Mouse (Mus musculus) heart, adult 18-20 months (tissue): Measurements from ENCODE around the gene Skor1. TPM values are rescaled to one million over a fixed set of nuclear protein-coding genes. Genes with fewer than 3 reads are reported as not detected.

Source experiments
- DNase-seq, 2 experiments: peaks; one replicate each; pipeline ENCODE4 v3.0.0; 2021 to 2022; ENCODE audit warnings: mixed read lengths in 1 of 2
- total RNA-seq, 2 experiments: library from RNA; stranded (reverse); gene quantifications; 2 replicates each; pipeline ENCODE4 v1.2.3; 2021

Skor1 gene
- total RNA-seq, 2 experiments from 2014 or later = not detected

DNA sequence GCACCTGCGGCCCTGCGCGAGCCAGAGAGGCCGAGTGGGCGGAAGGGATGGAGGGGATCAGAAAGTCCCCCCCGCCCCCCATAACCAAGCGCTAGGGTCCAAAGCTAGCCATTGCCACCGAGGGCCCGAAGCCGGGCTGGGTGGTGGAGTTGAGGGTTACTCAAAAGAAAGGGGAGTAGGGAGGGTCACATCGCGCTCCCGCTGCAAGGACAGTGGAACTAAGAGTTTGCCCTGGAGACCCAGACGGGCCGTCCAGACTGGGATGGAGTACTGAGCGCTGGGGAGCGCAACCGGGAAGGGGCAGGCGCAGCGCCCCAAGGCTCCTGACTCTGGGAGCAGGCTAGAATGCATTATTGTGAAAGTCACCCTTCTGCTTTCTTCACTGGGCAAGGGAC lies 608 bp upstream of the Skor1 start:
- DNase-seq = no peak

DNA sequence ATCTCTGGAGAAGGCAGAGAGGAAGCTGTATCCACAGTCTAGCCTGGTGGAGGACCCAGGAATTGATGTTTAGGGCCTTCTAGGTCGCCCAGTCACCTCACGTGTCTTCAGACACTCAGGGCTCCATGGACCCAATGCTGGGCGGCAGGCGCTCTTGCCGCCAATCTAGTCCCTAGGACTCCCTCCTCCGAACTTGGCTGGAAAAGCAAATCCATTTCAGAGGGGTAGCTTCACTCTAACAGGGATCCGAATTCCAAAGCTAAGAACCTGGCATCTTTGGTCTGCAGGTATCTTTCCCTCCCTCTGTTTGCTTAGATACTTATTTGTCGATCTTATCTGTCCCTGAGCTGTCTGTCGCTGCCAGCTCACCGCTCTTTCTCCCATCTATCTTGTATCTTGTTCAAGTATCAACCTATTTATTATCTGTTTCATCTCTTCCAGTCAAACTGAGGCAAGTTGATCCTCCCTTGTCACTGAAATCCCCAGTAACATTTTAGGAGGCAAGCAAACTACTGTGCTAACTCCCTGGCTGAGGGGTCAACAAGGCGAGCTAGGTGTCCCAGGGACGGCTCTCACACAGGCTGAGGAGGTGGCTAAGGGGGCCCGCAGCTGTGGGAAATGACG lies 863 bp downstream of the Skor1 start:
- no peak for DNase-seq

DNA sequence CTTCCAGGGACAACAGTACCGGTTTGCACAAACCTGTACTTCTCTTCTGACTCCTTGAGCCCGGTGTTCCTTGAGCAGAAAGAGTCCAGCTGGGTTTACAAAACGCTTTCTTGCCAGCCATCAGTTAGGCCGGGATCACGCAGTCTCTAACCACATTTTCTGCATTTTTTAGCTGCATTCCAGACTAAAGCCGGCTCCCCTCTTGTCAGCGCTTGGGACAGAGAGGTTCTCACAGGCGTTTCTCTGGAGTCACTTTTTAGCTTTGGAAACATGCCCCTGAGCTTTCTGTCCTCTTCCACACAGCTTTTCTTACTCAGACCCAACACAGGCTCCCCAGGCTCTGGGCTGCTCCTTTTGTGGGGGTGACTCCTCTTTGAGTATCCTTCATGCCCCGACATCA lies 1.5 kb downstream of the Skor1 start:
- no peak for DNase-seq

DNA sequence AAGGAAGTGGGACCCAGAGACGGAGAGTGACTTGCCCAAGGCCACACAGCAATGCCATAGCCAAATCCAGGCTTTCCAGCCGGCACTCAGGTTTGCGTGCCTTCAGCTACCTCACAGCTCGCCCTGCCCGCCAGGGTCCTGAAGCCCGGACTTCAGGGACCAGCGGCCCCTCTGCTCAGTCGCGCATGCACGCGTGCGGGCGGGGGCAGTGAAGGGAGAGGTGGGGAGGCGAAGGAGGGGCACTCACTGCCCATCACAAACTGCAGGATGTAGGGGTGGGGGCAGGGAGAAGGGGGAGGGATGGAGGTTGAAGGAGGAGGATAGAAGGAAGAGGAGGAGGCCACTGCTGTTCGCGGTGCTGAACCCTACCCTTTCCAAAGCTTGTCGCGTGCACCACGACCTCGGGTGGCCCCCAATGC lies 1.9 kb downstream of the Skor1 start:
- no peak for DNase-seq

DNA sequence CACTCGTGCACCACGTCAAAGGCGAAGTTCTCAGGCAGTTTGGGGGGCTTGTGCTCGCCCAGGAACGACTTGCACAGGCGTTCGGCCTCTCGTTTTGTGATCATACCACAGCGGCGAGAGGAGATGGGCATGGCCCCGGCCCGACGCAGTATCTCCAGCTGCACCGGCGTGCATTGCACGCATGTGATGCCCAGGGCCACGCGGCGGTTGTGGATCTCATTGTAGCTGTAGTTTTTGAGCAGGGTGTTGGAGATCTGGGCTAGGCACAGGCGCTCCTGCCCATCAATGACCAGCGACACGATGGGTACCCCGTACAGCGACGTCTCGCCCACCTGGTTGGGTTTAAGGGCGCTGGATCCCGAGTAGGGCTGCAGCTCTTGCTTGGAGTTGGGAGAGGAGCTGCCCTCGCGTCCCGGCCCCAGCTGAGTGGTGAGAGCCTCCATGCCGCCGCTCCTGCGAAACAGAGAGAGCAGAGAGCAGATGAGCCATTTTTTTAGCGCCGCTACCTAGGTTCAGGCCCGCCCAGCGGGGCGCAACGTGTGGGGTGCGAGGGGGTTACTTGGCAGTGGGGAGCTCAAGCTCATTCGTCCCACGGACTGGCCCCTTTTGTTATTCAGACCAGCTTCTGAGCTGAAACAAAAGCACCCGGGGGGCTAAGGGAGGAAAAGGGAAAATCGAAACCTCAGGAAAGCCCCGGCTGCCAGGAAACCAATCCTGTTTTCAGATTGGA lies 2.5 kb downstream of the Skor1 start:
- no peak for DNase-seq

DNA sequence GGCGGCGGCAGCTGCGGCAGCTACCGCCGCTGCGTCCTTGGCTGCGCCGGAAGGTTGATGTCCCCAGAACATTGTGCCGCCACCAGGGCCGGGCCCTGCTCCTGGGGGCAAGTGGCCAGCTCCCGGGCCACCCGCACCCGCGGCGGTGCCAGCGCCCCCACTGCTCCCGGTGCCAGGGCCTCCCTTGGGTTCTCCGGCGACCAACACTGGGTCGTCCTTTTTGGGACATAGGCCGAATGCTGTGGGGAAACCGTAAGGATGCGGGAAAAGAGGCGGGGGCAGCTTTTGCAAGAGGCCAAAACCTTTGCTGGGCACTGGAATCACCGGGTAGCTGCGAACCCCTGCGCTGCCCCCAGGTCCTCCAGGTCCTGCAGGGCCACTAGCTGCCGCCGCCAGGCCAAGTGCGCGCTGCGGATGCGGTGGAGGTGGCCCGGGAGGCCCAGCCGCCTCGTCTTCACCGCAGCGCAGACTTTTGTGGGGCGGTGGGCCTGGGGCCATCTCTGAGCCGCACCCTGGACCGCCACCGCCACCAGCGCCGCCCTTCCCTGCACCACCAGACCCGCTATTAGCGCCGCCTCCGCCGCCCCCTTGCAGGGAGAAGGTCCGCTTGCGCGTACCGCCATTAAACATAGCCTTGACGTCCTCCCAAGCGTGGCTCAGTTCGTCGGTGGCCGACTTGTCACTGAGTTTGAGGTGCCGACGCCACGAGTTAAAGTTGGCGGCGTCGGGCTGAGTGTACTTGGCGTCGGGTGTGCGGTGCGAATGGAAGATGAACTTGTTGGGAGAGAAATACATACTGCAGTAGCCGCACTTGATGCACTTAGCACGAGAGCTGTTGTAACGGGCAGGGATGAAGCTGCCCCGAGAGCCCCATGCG lies 3.3 kb downstream of the Skor1 start:
- DNase-seq = no peak

DNA sequence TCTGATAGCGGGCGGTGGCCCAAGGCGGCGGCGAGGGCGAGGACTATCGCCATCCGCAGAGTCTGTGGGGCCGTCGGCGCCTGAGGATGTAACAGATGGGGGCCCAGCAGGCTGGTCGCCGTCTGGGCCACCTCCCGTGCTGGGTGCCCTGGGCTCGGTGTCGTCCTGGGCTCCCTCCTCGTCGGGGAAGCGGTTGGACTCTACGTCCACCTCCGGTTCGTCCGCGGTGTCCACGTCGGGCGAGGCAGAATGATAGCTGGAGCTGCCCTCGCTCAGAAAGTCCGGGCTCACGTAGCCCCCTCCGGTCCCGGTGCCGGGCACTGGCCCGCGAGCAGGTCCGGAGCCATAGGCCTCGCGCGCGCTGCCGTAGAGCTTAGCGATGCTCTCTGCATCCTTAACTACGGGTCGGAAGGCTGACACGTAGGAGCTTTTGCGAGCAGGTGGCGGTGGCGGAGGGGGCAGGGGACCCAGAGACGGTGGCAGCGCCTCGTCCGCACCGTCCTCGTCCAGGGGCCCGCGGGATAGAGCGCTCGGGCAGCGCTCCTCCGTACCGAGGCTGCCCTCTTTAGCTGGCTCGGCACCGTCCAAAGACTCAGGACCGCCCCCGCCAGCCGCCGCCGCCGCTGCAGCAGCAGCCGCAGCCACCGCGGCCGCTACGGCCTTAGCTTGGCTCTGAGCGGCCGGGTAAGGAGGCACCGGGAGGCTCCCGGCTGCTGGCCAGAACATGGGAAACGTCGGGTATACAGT lies 4.1 kb downstream of the Skor1 start:
- no peak for DNase-seq

DNA sequence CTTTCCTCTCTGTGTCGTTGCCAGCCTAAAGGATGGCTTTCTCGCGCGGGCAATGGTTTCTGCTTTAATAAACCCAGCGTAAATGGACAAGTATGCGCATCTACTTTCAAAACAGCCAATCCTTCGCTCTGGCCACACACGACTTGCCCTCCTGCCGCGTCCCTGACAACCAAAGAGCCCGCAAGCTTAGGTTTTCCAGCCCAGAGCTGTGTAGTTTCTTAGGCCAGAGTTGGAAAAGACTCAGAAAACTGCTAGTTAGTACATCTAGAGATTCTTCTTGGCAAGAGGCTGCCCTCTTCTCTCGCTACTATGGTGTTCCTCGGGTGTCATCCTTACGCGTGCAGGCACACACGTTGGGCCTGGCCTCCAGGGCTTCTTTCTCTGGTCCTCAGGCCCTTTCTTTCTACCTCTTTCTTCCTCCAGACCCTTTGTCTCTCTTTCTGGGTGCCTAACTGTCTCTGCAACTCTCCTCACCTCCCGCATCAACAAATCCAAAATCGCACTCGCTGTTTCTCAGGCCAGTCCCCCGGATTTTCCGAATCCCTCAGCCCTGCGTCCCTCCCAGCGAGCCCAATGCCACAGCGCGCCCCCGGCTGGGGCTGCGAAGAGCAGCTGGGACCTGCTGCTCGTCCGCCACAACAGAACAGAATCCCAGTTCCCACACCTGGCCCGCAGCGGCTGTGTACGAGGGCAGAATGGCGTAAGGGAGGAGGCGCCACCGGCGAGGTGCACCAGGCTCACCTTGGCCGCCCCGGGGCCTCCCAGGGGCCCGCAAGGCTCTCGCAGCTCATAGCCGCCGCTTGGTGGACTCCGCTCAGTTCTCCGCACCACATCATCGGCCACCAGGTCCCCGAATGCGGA lies 4.9 kb downstream of the Skor1 start:
- DNase-seq = no peak

DNA sequence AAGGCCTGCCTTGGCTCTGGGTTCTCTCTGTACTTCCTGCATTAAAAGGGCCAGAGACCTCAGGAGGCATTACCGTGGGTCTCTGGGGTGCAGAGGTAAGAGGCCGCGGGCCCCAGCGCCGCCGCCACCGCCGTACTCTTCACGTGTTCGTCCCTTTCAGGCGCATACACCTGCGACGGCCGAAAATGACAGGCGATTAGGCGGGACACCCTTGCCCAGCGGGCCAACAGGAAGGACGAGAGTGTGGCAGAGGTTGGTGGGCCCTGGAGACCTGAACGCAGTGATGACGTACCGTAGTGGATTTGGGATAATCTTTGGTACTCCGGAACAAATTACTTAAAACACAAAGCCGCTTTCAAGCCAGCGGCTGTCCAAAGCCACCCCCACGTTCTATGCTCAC lies 5.5 kb downstream of the Skor1 start:
- no peak for DNase-seq

DNA sequence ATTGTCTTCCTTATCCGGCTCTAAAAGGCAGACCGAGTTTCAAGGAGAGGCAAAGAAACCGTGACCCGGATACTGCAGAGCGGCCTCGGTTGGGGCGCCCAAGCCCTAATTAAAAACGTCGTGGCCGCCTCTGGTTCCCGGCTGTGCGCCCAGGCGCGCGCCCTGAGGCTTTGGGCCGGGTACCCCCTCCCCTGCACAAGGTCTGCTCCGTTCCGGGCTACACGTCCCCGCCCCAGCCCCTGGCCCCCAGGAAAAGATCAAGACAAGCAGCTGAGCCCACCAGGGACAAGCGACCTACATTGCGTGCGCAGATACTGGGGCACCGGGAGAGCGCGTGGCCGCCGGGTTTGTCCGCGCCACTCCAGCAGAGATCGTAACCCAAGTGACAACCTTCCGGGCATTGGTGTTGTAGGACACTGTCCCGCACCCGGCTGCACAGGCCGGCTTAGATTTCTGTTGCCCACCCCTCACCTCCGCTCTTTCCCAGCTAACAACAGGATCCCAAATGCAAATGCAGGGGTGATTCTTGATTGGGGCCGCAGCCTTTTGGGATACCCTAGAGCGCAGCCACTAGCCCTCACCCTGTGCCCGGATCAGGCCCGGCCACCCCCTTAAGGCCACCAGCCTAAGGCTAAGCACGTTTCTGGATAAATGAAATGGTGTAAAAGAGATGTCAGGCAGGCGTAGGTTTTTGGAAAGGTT lies 6.3 kb downstream of the Skor1 start:
- DNase-seq = no peak

DNA sequence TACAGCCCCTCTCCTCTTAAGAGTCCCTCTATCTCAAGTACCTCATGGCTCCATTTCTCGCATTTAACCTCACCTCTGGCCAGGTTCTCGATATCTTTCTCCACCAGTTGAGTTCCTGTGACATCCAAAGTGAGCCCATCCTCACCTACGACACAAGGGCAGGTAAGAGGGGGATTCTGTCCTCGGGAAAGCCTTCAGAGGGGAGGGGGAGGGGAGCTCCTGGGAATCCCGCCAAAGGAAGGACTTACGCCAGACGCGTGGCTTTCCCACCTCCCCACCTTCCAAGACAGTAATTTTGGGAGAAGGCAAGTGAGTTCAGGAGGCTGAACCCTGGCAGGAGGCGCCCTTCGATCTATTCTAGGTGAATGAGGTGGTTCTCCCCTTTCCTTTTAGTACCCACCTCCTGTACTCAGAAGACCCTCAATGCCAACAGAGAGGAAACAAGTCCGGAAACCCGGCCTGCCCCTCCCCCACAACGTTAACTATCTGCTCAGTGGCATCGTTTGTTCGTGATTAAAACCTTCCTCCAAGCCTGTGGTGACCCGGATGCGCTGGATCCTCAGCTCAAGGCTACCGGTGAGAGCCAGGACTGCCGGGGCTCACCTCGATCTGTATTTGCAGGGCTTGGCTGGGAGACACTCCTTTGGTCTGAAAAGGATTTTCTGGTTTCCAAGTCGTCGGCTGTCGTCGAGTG lies 7.0 kb downstream of the Skor1 start:
- DNase-seq = no peak

DNA sequence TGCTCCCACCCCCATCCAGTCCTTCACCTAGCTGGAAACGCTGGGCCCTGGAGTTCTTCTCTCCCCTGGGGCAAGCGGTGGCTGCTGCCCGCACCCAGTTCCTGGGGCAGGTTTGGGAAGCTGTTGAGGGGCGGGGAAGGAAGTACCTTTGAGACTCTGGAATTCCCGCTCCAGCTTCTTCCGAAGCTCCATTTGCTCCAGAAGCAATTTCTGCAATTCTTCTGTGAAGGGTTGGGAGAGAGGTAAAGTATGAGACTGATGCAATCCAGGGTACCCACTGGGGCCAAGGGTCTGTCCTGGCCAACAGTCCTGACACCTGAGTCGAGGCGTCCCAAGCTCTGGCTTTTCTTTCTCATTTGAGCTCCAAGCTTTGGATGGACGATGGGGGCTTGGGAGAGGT lies 8.6 kb downstream of the Skor1 start:
- DNase-seq = no peak

DNA sequence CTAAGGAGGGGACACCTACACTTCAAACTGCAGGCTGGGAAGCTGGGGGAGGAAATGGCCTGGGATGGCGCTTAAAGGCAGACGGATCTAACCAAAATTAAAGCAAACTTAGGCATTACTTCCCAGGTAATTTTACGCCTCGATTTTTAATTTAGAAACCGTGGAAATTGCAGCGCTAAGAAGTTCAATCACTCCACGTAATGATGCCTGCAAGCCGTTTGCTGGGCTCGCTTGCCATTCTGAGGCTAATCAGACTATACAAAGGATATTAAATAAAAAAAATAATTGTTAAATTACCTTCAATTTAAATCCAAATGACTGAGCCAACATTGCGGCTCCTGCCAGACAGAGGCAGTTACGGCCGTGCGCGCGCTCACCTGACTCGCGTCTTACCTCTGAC lies 9.1 kb downstream of the Skor1 start:
- no peak for DNase-seq

DNA sequence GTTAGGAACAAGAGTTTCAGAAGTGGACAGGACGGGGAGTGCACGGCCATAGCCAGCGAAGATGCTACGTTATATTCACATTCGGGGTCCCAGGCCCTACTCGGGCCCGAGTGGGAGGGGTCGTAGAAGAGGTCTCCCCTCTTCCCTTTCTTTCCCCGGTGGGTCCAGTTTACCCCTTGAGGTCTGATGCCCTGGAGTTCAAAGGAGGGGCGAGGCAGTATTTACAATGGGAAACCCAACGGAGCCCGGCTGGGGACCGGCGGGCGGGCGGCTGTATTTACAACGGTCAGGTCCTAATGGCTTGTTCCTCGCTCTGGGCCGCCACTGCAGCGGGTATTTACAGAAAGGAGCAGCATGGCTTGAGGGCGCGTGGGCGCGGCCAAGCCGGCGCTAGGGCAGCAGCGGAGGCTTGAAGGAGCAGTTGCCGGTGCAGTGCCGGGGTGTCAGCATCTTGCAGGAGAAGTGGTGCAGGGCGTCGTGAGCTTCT lies 10.2 kb downstream of the Skor1 start:
- no peak for DNase-seq

DNA sequence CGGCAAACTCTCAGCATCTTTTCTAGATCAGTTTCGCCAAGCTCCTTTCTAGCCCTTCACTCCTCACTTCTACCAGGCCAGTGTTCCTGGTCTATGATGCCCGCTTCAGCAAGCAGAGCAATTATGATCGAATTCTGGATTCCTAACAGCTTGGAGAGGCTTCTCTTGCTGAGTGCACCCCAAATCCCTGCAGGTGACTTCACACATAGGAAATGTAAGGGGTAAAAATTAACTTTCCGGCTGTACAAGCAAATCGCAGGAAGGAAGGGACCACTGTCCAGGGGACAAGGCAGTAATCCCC lies 11.2 kb downstream of the Skor1 start:
- no peak for DNase-seq

DNA sequence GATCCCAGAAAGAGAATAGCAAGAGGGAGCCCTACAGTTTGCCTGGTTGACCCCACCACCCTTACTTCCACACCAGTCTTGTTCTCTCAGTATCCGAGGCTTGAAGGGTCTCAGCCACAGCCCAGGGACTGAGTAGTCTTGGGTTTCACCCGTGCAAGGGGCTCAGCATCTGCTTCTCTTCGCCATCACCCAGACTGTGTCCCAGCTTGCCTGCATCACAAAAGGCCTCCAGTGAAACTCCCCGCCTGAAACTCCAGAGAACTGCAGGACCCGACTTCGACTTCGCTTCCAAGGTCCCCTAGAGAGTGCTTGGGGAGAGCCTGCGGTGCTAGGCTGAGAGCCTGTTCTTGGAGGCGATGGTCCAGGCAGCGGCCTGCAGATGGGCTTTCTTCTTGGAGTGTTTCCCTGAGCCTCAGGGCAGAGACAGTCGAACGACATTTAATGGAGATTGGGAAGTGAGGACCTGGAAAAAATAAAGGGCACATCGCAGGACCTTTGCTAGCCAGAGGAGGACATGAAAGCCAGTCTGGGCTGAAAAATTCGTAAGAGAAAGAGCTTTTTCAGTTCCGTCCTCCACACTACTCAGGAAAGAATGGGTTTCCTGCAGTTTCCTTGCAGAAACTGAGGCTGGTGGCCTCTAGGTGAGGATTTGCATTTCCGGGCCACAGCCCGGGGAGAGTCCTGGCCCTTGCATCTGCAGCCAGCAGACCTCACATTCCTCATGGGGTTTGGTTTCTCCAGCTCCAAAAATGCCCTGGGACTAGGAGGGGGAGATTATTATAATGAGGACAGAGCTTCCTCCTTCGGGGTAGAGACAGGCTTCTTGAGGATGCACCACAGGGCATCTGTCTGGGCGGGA lies 11.8 kb downstream of the Skor1 start:
- DNase-seq = no peak

DNA sequence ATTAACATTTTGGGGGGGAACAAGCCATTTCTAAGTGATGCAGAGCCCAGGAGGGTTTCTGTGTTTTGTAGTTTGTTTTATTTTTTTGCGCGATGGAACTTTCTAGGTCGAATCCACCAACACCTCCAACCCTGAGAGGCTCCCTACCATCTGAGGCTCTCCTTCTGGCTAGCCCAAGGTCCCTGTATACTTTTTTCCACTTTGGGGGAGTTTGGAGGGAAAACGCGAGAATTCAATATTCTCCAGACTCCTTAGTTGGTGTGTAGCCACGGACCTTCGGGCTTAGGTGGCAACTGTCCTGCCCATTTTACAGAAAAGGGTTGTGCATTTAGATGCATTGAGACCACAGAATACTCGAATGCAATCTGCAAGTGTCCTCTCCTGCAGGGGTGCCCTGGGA lies 12.5 kb downstream of the Skor1 start:
- no peak for DNase-seq

DNA sequence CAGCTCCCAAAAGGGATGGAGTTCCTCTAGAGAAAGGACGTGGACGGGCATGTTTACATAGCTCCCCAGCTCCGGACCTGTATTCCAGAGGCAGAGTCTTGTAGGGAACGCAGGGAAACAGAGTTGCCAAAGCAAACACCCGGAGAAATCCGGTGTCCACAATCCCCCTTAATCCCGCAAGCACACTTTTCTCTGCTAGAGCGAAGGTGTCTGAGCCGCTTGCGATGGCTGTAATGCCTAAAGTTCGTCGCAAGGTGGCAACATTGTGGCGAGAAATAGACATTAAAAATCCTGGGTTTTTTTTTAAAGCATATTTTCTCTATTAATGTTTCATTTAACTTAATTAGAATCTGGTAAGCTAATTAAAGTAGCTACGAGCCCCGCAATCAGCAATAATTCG lies 13.0 kb downstream of the Skor1 start:
- DNase-seq = peak; percentile 48 to 80

DNA sequence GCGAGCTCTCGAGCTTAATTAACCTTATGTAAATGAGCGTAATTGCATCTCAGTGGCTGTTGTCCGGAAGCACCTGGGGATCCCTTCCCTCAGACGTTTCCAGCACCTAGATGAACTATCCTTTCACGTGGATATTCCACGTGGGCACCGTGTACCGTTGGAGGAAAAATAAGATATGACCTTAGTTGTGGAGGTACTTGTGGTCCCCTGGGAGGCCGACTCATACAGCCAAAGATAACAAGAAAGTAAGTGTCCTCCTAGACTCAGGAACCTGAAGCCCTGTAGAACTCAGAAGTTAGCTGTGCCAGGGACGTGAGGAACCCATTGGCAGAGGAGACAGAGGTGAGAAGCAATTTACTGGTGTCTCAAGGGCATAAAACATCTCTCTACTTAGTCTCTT lies 13.4 kb downstream of the Skor1 start:
- DNase-seq = no peak
